ENCODE assay signal across 8 mouse cellular contexts in genomic region chr3:89281579-89282290, GRCm38 (mm10). TPM values are rescaled to one million over a fixed set of nuclear protein-coding genes. Genes with fewer than 3 reads are reported as not detected.
A peak's percentile ranks its signal among the peaks of the same experiment; 100 is the strongest.
DNase-seq lines count a peak whose midpoint lies in the region; ATAC-seq lines count a peak whose summit lies in the region.

No protein-coding gene starts in this region.

- H3K4me2 ChIP-seq in hindbrain, embryonic 13.5 days, result peak overlapping the region; percentile 90

- no peaks in the 10 kb centered on the region for H3K79me2 ChIP-seq in macrophage (ENCODE audit: inconsistent target)

- H3K9me3 ChIP-seq in hindbrain, embryonic 13.5 days, result no peaks in the 10 kb centered on the region

- DNase-seq in MN1 (ENCODE audit: low spot score), result peak; percentile 91
- DNase-seq in cerebellum, adult 9-10 months, result peak; percentile 87
- DNase-seq in frontal cortex, postnatal 36 days (ENCODE audit: low spot score in 2 of 2), result peak; percentile 81 to 82
- DNase-seq in left cerebral cortex, adult 18-20 months (ENCODE audit: low spot score in 2 of 2), result peak; percentile 88 to 91
- peak; percentile 89 for DNase-seq in retina, postnatal 1 day
- DNase-seq in urinary bladder, adult 18-20 months (ENCODE audit: low spot score in 2 of 2), result peak; percentile 81 to 82

- peak overlapping the region; percentile 70 for H3K9ac ChIP-seq in hindbrain, embryonic 13.5 days

- ATAC-seq in hindbrain, embryonic 13.5 days (ENCODE audit: low FRiP score), result no peak

- 12% methylated on average over 20 of the region's 20 CpGs for WGBS in hindbrain, embryonic 13.5 days
- 19% methylated on average over 20 of the region's 20 CpGs for WGBS in macrophage (ENCODE audit: missing documents)

- no peak overlapping the region for H3K27ac ChIP-seq in hindbrain, embryonic 13.5 days
- H3K27ac ChIP-seq in macrophage, result no peak overlapping the region

- no peaks in the 10 kb centered on the region for H3K36me3 ChIP-seq in hindbrain, embryonic 13.5 days
- no peaks in the 10 kb centered on the region for H3K36me3 ChIP-seq in macrophage (ENCODE audit: inconsistent target)

- H3K4me3 ChIP-seq in hindbrain, embryonic 13.5 days, result peak overlapping the region; percentile 48
- peak overlapping the region; percentile 31 for H3K4me3 ChIP-seq in macrophage (ENCODE audit: inconsistent target)

- peaks cover 54% of the 10 kb centered on the region for H3K27me3 ChIP-seq in hindbrain, embryonic 13.5 days

- H3K4me1 ChIP-seq in hindbrain, embryonic 13.5 days (replicated peaks), result peaks cover 52% of the 10 kb centered on the region

RNA-seq across cellular contexts. Expression of gene Efna1, which starts 0.8 kb away (rescaled TPM):
- 12.1 and 12.4 TPM in 2 replicates for polyA plus RNA-seq in hindbrain, embryonic 13.5 days (2015; fragmentation: Nextera tagmentation; extraction: Ambion mirVana)
- 1 to 10 TPM; 5.9 to 8.3 TPM for total RNA-seq in left cerebral cortex, adult 18-20 months (2021)
- 1 to 10 TPM in 1 of 26 experiments, under 1 TPM in 1, not detected in 24; 0.45 to 1.2 TPM for total RNA-seq in macrophage (2018; cell fraction: chromatin; rRNA removed)
- total RNA-seq in macrophage (2018; cell fraction: cytosol; rRNA removed), result under 1 TPM in 14 of 26 experiments, not detected in 12; 0.07 to 0.27 (median 0.14) TPM
- total RNA-seq in macrophage (2018; cell fraction: nucleus; rRNA removed), result not detected
- 0.20 to 0.25 TPM in 2 of 3 replicates, not detected in the other for polyA plus RNA-seq in macrophage (2018)

RNA-seq across cellular contexts. Expression of gene Slc50a1, which starts 11.4 kb away (rescaled TPM):
- polyA plus RNA-seq in hindbrain, embryonic 13.5 days (2015; fragmentation: Nextera tagmentation; extraction: Ambion mirVana), result 34.6 and 38.0 TPM in 2 replicates
- 10 to 100 TPM; 35.2 to 35.8 TPM for total RNA-seq in left cerebral cortex, adult 18-20 months (2021)
- 10 to 100 TPM; 10.1 to 54.1 (median 26.9) TPM for total RNA-seq in macrophage (2018; cell fraction: chromatin; rRNA removed)
- total RNA-seq in macrophage (2018; cell fraction: cytosol; rRNA removed), result 10 to 100 TPM; 25.4 to 52.8 (median 36.8) TPM
- total RNA-seq in macrophage (2018; cell fraction: nucleus; rRNA removed), result 10 to 100 TPM; 10.0 to 78.4 (median 48.7) TPM
- 18.0 to 31.9 TPM (median 31.9 TPM) in 3 replicates for polyA plus RNA-seq in macrophage (2018)

RNA-seq across cellular contexts. Expression of gene Dpm3, which starts 22.6 kb away (rescaled TPM):
- 74.4 and 76.2 TPM in 2 replicates for polyA plus RNA-seq in hindbrain, embryonic 13.5 days (2015; fragmentation: Nextera tagmentation; extraction: Ambion mirVana)
- 10 to 100 TPM; 56.5 to 56.6 TPM for total RNA-seq in left cerebral cortex, adult 18-20 months (2021)
- 10 to 100 TPM in 1 of 26 experiments, 1 to 10 TPM in 13, not detected in 12; 3.0 to 14.0 (median 6.7) TPM for total RNA-seq in macrophage (2018; cell fraction: chromatin; rRNA removed)
- 10 to 100 TPM; 40.0 to 92.5 (median 59.1) TPM for total RNA-seq in macrophage (2018; cell fraction: cytosol; rRNA removed)
- 10 to 100 TPM in 21 of 26 experiments, 1 to 10 TPM in 5; 5.0 to 33.7 (median 15.3) TPM for total RNA-seq in macrophage (2018; cell fraction: nucleus; rRNA removed)
- polyA plus RNA-seq in macrophage (2018), result 23.7 to 90.4 TPM (median 70.3 TPM) in 3 replicates

RNA-seq across cellular contexts. Expression of gene Trim46, which starts 35.6 kb away (rescaled TPM):
- 64.3 and 68.1 TPM in 2 replicates for polyA plus RNA-seq in hindbrain, embryonic 13.5 days (2015; fragmentation: Nextera tagmentation; extraction: Ambion mirVana)
- total RNA-seq in left cerebral cortex, adult 18-20 months (2021), result 10 to 100 TPM; 76.1 to 77.1 TPM
- total RNA-seq in macrophage (2018; cell fraction: chromatin; rRNA removed), result 1 to 10 TPM in 16 of 26 experiments, under 1 TPM in 4, not detected in 6; 0.34 to 8.2 (median 2.7) TPM
- 1 to 10 TPM in 10 of 26 experiments, under 1 TPM in 14, not detected in 2; 0.04 to 2.4 (median 0.44) TPM for total RNA-seq in macrophage (2018; cell fraction: cytosol; rRNA removed)
- 10 to 100 TPM in 1 of 26 experiments, 1 to 10 TPM in 12, under 1 TPM in 9, not detected in 4; 0.20 to 10.8 (median 2.6) TPM for total RNA-seq in macrophage (2018; cell fraction: nucleus; rRNA removed)
- polyA plus RNA-seq in macrophage (2018), result 0.22 TPM in 1 of 3 replicates, not detected in the others

RNA-seq across cellular contexts. Expression of gene Krtcap2, which starts 36.0 kb away (rescaled TPM):
- 205 and 209 TPM in 2 replicates for polyA plus RNA-seq in hindbrain, embryonic 13.5 days (2015; fragmentation: Nextera tagmentation; extraction: Ambion mirVana)
- total RNA-seq in left cerebral cortex, adult 18-20 months (2021), result 10 to 100 TPM; 66.0 to 67.7 TPM
- 10 to 100 TPM in 7 of 26 experiments, 1 to 10 TPM in 14, under 1 TPM in 2, not detected in 3; 0.41 to 22.2 (median 5.8) TPM for total RNA-seq in macrophage (2018; cell fraction: chromatin; rRNA removed)
- total RNA-seq in macrophage (2018; cell fraction: cytosol; rRNA removed), result 10 to 100 TPM; 26.5 to 72.1 (median 41.4) TPM
- 10 to 100 TPM in 16 of 26 experiments, 1 to 10 TPM in 10; 4.8 to 30.8 (median 15.0) TPM for total RNA-seq in macrophage (2018; cell fraction: nucleus; rRNA removed)
- 30.5 to 54.3 TPM (median 43.8 TPM) in 3 replicates for polyA plus RNA-seq in macrophage (2018)

Comparison
In these comparisons a context has a peak if more than half of its experiments do, and no peak if none do; other contexts are left out.
1. RNA of gene Efna1, which starts 0.8 kb away (polyA plus RNA-seq): 12.1 to 12.4 TPM in hindbrain, embryonic 13.5 days; 0.20 to 0.25 TPM in macrophage; every median in the first group is over 10 times any median in the second.
2. Peak in every context shown above with its lines, with median percentiles within 50 percentile points of each other: DNase-seq.